Mouse (Mus musculus) embryonic facial prominence, embryonic 11.5 days (tissue): ENCODE measurements around the gene Epo. TPM values are rescaled to one million over a fixed set of nuclear protein-coding genes. Genes with fewer than 3 reads are reported as not detected.

ENCODE experiments used
- ATAC-seq: fragments of 200-750 bp; cut with Nextera tagmentation; replicated peaks from 2 replicates; pipeline ENCODE4 v1.8.0; 2017; ENCODE audit warnings: low read depth; ENCODE audit not compliant: insufficient number of reproducible peaks, low FRiP score, low TSS enrichment
- DNase-seq: peaks from one replicate; pipeline ENCODE4 v3.0.0-alpha.2; 2015; ENCODE audit warnings: low spot score
- H3K27ac ChIP-seq: fragments of 300-500 bp; sonication (generic); replicated peaks from 2 replicates; pipeline ENCODE4 v1.5.1; 2014; ENCODE audit warnings: mild to moderate bottlenecking, low read depth, low read length, control low read depth
- H3K27me3 ChIP-seq: fragments of 300-500 bp; sonication (generic); 2 replicates; pipeline ENCODE4 v1.6.1; 2014; ENCODE audit warnings: mild to moderate bottlenecking, low read length, moderate library complexity, mixed read lengths; ENCODE audit not compliant: control insufficient read depth, insufficient read depth
- H3K36me3 ChIP-seq: fragments of 300-500 bp; sonication (generic); replicated peaks from 2 replicates; pipeline ENCODE4 v1.6.1; 2014; ENCODE audit warnings: low read depth, mild to moderate bottlenecking, low read length, moderate library complexity, mixed read lengths; ENCODE audit not compliant: control insufficient read depth, insufficient read depth
- H3K4me1 ChIP-seq: fragments of 300-500 bp; sonication (generic); 2 replicates; pipeline ENCODE4 v1.6.1; 2014; ENCODE audit warnings: low read length, mixed read lengths; ENCODE audit not compliant: control insufficient read depth, insufficient read depth
- H3K4me2 ChIP-seq: fragments of 300-500 bp; sonication (generic); 2 replicates; pipeline ENCODE4 v1.6.1; 2014; ENCODE audit warnings: low read depth, mild to moderate bottlenecking, control low read depth, low read length, moderate library complexity
- H3K4me3 ChIP-seq: fragments of 300-500 bp; sonication (generic); 2 replicates; pipeline ENCODE4 v1.5.1; 2014; ENCODE audit warnings: low read depth, low read length, control low read depth
- H3K9ac ChIP-seq: fragments of 300-500 bp; sonication (generic); replicated peaks from 2 replicates; pipeline ENCODE4 v1.6.1; 2014; ENCODE audit warnings: mild to moderate bottlenecking, control low read depth, low read length
- H3K9me3 ChIP-seq: fragments of 300-500 bp; sonication (generic); replicated peaks from 2 replicates; pipeline ENCODE4 v1.6.1; 2016; ENCODE audit warnings: mild to moderate bottlenecking, low read length, inconsistent platforms, mixed read lengths; ENCODE audit not compliant: control insufficient read depth
- WGBS: fragments of 180-500 bp; shearing (Covaris S2); extraction: QIAGEN DNeasy Blood & Tissue Kit; methylation state at CpG from one replicate; pipeline ENCODE4 v1.1.7; 2014; 5-methylcytosine and 5-hydroxymethylcytosine counted together
- polyA plus RNA-seq: library from polyadenylated mRNA; unstranded; fragments of >200 nt; fragmentation: Nextera tagmentation; extraction: Ambion mirVana; gene quantifications from 2 replicates; pipeline ENCODE4 v1.2.1, GENCODE M21; 2014

Gene Epo
- polyA plus RNA-seq, 1 experiment from 2014 or later: 0.63 TPM

GRCm38 (mm10) chr5:137513951-137514721 lies 18.9 kb downstream of the Epo start:
- Histone ChIP-seq H3K9ac (no peak overlapping the region), H3K27ac (no peak overlapping the region), H3K4me2 (no peak overlapping the region), H3K4me3 (no peak overlapping the region), H3K36me3 (peaks cover 1% of the 10 kb centered on the region; the same call in 1 of the 2 replicates), H3K9me3 (no peaks in the 10 kb centered on the region), H3K27me3 (no peaks in the 10 kb centered on the region), H3K4me1 (peaks cover 3% of the 10 kb centered on the region; the same call in 1 of the 2 replicates)
- 87% methylated on average over 12 of the region's 12 CpGs for WGBS
- no peak for ATAC-seq
- DNase-seq: no peak

GRCm38 (mm10) chr5:137512847-137513794 lies 19.9 kb downstream of the Epo start:
- peak; percentile 54; the same call in 1 of the 2 replicates for ATAC-seq
- H3K4me2 ChIP-seq: no peak overlapping the region
- H3K4me1 ChIP-seq: peaks cover 3% of the 10 kb centered on the region; the same call in 1 of the 2 replicates

DNA sequence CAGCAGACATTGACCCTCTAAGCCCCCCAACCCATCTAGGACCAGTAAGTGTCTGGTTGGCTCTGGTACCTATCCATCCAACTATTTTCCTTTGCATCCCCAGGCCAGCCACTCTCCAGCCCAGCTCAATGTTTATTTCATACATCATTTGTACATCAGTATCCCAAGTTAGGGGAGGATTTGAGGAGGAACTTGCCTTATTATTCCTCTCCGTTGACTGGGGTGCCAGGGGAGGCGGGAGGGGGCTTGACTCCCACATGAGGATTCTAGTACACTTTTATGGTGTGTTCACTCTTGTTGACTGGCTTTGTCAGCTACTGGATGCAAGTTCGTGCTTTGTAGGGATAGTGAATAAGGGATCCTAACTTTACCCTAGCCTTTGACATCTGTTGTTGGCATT lies 21.3 kb downstream of the Epo start:
- Histone ChIP-seq H3K4me2 (peak overlapping the region; percentile 65), H3K9me3 (no peaks in the 10 kb centered on the region), H3K4me1 (peaks cover 3% of the 10 kb centered on the region; the same call in 1 of the 2 replicates), H3K4me3 (peak overlapping the region; percentile 99), H3K36me3 (no peaks in the 10 kb centered on the region), H3K27me3 (no peaks in the 10 kb centered on the region), H3K27ac (no peak overlapping the region), H3K9ac (peak overlapping the region; percentile 99)
- ATAC-seq (no peak), DNase-seq (no peak)
- WGBS: 75% methylated on average over 3 of the region's 3 CpGs

More at GRCm38 (mm10) chr5:137512847-137513794, 19.9 kb downstream of the Epo start:
- Histone ChIP-seq H3K27ac (no peak overlapping the region), H3K4me3 (no peak overlapping the region), H3K9me3 (no peaks in the 10 kb centered on the region), H3K27me3 (no peaks in the 10 kb centered on the region), H3K36me3 (no peaks in the 10 kb centered on the region), H3K9ac (no peak overlapping the region)
- WGBS: 74% methylated on average over 11 of the region's 11 CpGs
- peak; percentile 80 for DNase-seq

- Histone ChIP-seq H3K27me3 (no peaks in the 10 kb centered on the region), H3K27ac (peak overlapping the region; percentile 84), H3K4me1 (peaks cover 3% of the 10 kb centered on the region; the same call in 1 of the 2 replicates), H3K4me2 (peak overlapping the region; percentile 65), H3K9ac (peak overlapping the region; percentile 99), H3K4me3 (peak overlapping the region; percentile 99), H3K9me3 (no peaks in the 10 kb centered on the region), H3K36me3 (no peaks in the 10 kb centered on the region)
- under 1% methylated on average over 46 of the region's 83 CpGs for WGBS
- DNase-seq (peak; percentile 17), ATAC-seq (no peak)
Observed at GRCm38 (mm10) chr5:137510573-137511390, 22.3 kb downstream of the Epo start.

GRCm38 (mm10) chr5:137510014-137510501 lies 23.0 kb downstream of the Epo start:
- DNase-seq (peak; percentile 74), ATAC-seq (peak; percentile 25; the same call in 1 of the 2 replicates)
- H3K9ac ChIP-seq: peak overlapping the region; percentile 99
- WGBS: 2% methylated on average over 16 of the region's 52 CpGs
- peak overlapping the region; percentile 84; the same call in 1 of the 2 replicates for H3K27ac ChIP-seq
- H3K4me2 ChIP-seq: peak overlapping the region; percentile 65
- H3K9me3 ChIP-seq: no peaks in the 10 kb centered on the region
- H3K4me1 ChIP-seq: peaks cover 3% of the 10 kb centered on the region; the same call in 1 of the 2 replicates
- no peaks in the 10 kb centered on the region for H3K27me3 ChIP-seq
- H3K4me3 ChIP-seq: peak overlapping the region; percentile 99
- H3K36me3 ChIP-seq: no peaks in the 10 kb centered on the region

DNA sequence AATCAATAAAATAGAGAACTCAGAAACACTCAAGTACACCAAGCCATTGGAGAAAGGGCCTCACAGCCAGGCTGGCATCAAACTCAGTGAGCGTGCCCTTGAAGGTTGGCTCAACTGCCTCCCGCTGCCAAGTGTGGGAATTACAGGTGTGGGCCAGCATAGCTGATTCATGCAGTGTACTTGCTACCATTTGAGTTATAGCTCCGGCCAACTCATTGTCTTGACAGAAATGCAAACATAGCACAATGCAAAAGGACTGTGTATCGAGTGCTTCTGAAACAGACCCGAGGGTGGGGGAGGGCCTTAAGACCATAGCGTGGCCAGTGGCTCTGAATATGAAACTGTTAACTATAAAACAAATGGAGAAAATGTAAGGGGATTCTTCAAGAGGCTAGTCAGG lies 29.0 kb downstream of the Epo start:
- DNase-seq (no peak), ATAC-seq (no peak)
- no peak overlapping the region for H3K27ac ChIP-seq
- H3K9me3 ChIP-seq: no peaks in the 10 kb centered on the region
- H3K4me3 ChIP-seq: no peak overlapping the region
- no peak overlapping the region for H3K9ac ChIP-seq
- no peaks in the 10 kb centered on the region for H3K27me3 ChIP-seq
- no peak overlapping the region for H3K4me2 ChIP-seq
- H3K4me1 ChIP-seq: no peaks in the 10 kb centered on the region
- WGBS: 88% methylated on average over 6 of the region's 6 CpGs
- H3K36me3 ChIP-seq: no peaks in the 10 kb centered on the region

- H3K4me2 ChIP-seq: peak overlapping the region; percentile 51
- no peaks in the 10 kb centered on the region for H3K36me3 ChIP-seq
- no peaks in the 10 kb centered on the region for H3K27me3 ChIP-seq
- ATAC-seq (peak; percentile 80), DNase-seq (peak; percentile 90)
- H3K4me3 ChIP-seq: peak overlapping the region; percentile 38
- WGBS: 1% methylated on average over 28 of the region's 30 CpGs
- no peaks in the 10 kb centered on the region for H3K4me1 ChIP-seq
- H3K9ac ChIP-seq: peak overlapping the region; percentile 61
- no peaks in the 10 kb centered on the region for H3K9me3 ChIP-seq
- H3K27ac ChIP-seq: peak overlapping the region; percentile 48; the same call in 1 of the 2 replicates
Observed at GRCm38 (mm10) chr5:137502667-137503110, 30.4 kb downstream of the Epo start.
